Mouse (Mus musculus): ENCODE measurements around the gene Bod1l. TPM values are rescaled to one million over a fixed set of nuclear protein-coding genes. Genes with fewer than 3 reads are reported as not detected.

The Bod1l gene
- polyA plus RNA-seq (2012; rRNA removed), result 9.9 and 11.8 TPM in 2 replicates

DNA sequence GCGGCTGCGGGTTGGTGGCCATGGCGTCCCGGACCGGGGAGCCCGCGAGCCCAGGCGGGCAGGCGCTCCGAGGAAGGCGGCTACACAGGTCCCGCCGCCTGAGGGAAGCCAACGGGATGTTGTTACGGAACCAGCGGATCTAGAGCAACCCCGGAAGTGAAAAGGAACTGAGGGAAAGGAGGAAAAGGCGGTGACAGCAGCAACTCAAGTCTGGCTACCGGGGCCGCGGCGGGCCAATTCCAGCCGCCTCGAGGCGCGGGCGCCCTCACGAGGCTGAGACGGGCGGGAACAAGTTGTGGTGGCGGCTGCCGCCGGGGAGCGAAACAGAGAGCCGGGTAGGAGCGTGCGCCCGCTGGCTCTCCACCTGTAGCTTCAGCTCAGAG, at the start of gene Bod1l:
TSS of gene Bod1l (minus strand) at position 169 of the 383 bp plus-strand sequence.
- DNase-seq (ENCODE audit: low spot score), result peak; percentile 95

GRCm38 (mm10) chr5:41893351-41893750, 49.2 kb upstream of the Bod1l start:
- no peak for DNase-seq (ENCODE audit: low spot score)

- no peak for DNase-seq (ENCODE audit: low spot score)
Observed at GRCm38 (mm10) chr5:41890871-41891270, 46.8 kb upstream of the Bod1l start.

- no peak for DNase-seq (ENCODE audit: low spot score)
Observed at GRCm38 (mm10) chr5:41889245-41889849, 45.2 kb upstream of the Bod1l start.

DNA sequence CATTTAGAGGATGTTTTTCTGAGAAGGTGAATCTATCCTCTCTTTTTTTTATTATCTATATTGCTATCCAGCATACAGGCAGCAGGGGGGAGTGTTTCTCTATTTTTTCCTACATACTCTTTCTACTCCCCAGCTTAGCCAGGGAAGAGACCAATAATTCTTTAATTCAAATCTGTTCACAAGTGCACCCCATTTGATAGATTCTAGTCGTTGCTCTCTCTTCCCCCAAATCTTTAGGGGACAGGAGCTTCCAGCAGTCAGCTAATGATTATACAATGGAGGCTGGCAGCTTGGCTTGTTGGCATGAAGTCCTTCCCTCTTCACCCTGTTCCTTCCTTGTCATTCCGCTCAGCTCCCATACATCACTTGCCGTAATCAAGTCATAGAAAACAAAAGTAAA, 44.7 kb upstream of the Bod1l start:
- DNase-seq (ENCODE audit: low spot score), result no peak

- DNase-seq (ENCODE audit: low spot score), result peak; percentile 36
Observed at GRCm38 (mm10) chr5:41887738-41888137, 43.6 kb upstream of the Bod1l start.

DNA sequence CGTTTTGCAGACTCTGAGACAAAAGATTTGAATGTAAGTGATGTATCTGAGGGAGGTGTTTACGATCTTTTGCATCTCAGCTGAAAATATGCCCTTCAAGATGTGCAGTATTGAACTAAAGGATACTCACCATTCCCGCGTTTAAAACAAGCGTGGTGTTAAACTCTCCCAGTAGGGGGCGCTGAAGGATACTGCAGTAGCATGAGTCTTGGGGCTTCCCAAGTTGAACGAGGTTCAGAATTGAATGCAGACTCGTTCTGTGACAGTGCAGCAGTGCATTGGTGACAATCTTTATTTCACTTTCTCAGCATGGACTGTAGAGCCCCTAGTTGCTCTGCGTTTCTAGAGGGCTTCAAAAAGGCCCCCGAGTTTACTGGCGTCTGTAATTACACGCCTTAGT, 40.4 kb upstream of the Bod1l start:
- DNase-seq (ENCODE audit: low spot score), result no peak

GRCm38 (mm10) chr5:41871164-41871563, 27.0 kb upstream of the Bod1l start:
- no peak for DNase-seq (ENCODE audit: low spot score)

DNA sequence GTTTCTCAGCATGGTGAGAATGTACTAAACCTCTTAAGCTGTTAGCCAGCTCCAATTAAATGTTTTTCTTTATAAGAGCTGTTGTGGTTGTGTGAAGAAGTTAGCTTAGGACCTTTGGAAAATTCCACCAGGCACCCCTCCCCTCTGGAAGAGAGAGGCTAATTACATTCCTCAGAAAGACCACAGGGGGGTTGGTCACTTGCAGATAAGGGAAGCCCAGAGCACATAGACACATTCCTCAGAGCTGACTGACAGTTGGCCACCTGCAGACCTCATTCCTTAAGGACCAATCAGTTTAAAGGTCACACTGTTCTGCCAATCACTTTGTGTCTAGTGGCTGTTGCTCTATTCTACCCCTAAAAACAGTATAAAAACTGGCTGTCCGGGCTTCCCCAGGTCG, 11.7 kb upstream of the Bod1l start:
- no peak for DNase-seq (ENCODE audit: low spot score)

DNA sequence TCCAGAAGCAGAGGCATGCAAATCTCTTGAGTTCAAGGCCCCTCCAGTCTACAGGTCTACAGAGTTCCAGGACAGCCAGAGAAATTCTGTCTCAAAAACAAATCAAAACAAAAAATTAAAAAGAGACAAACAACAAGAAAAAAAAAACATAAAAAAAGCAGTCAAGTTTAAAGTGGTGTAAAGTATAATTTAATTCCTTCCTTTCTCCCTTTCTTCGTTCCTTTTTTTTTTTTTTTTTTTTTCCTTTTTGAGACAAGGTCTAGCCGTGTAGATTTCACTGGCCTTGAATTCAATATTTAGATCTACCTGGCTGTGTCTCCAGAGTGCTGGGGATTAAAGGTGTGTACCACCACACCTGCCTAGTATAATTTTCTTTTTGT, 1.4 kb upstream of the Bod1l start:
- DNase-seq (ENCODE audit: low spot score), result no peak

DNA sequence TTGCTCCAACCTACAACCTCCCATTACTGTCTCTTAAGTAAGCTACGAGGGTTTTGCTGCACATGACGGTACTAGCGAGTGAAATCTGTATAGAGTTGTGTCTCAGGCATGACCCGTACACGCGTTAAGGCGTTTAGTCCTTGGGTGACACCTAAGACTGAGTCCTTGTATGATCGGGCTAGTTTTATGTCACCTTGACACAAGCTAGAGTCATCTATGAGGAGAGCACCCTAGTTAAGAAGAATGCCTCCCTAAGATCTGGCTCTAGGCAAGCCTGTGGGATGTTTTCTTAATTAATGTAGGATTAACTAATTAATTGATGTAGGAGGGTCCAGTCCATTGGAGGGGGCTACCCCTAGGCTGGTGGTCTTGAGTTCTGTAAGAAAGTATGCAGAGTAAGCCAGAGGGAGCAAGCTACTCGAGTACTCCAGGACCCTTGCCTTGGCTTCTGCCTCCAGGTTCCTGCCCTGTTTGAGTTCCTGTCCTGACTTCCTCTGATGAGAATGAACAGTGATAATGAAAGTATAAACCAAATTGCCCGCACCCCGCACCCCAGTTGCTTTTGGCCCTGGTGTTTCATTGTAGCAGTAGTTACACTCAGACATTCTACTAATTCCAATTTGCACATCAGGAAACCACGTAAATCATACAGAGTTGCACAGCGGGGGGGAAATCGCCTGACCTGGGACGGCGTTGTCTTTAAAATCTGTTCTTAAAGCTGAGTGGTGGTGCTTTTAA, 874 bp upstream of the Bod1l start:
- no peak for DNase-seq (ENCODE audit: low spot score)

DNA sequence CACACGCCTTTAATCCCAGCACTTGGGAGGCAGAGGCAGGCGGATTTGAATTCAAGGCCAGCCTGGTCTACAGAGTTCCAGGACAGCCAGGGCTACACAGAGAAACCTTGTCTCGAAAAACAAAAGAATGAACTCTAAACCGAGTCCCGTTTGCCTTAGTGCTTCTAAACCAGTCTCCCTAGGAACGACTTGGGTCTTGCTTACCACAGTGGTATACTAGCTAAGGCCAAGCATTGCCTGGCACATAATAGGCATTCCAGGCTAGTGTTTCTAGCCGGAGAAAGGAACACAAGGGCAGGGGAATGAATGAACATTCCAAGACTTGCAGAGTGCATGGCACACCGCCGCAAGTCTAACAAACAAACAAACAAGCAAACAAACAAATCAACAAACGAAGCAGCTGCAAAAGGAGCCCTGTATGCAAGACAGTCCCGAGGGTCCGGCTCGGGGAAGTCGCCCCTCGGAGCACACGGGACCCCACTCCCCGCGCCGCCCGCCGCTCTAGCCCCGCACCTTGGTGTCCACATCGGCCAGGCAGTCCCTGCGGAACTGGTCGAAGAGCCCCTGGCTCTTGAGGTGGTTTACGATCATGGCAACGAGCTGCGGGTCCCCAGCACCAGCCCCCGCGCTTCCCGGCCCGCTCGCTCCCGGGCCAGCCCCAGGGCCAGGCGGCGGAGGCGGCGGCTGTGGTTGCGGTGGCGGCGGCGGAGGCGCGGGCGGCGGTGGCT, 532 bp downstream of the Bod1l start:
- no peak for DNase-seq (ENCODE audit: low spot score)

DNA sequence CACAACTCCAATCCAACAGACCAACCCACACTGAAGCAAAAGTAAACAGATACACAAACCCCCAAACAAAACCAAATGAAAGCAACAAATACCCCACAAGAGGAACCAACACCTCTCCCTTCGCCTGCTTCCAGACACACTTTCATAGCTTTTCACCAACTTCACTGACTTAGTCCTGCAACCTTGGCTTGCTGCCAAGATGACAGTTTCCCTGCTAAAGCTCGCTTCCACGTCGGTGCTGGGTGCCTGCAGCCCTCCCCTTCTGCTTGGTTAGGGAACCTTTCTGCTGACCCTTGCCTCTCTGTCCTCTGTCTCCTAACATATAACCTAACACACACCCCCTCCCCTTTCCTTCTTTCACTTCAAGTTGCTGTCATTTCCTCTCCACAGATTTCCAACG, 1.4 kb downstream of the Bod1l start:
- DNase-seq (ENCODE audit: low spot score), result no peak

DNA sequence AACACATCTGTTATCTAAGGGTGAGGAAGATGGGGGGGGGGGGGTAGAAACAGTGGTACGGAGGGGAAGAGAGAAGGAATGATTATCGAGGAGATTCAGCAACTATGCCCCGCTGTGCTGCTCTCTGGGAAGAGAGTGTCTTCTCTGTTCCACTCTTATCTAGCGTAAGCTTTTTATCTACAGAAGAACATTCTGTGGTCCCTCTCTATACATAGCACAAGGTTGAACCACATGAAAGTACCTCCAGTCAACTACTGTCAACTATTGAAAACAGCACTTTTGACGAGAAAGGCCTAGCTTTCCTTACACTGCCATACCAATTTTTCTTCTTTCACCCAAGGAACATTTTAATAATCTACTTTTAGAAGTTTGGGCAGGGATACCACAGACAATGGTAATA, 2.4 kb downstream of the Bod1l start:
- DNase-seq (ENCODE audit: low spot score), result no peak

GRCm38 (mm10) chr5:41830100-41830499, 14.0 kb downstream of the Bod1l start:
- no peak for DNase-seq (ENCODE audit: low spot score)

- no peak for DNase-seq (ENCODE audit: low spot score)
Observed at GRCm38 (mm10) chr5:41821158-41821557, 23.0 kb downstream of the Bod1l start.

- no peak for DNase-seq (ENCODE audit: low spot score)
Observed at GRCm38 (mm10) chr5:41820530-41820929, 23.6 kb downstream of the Bod1l start.

- no peak for DNase-seq (ENCODE audit: low spot score)
Observed at GRCm38 (mm10) chr5:41812516-41812915, 31.6 kb downstream of the Bod1l start.

DNA sequence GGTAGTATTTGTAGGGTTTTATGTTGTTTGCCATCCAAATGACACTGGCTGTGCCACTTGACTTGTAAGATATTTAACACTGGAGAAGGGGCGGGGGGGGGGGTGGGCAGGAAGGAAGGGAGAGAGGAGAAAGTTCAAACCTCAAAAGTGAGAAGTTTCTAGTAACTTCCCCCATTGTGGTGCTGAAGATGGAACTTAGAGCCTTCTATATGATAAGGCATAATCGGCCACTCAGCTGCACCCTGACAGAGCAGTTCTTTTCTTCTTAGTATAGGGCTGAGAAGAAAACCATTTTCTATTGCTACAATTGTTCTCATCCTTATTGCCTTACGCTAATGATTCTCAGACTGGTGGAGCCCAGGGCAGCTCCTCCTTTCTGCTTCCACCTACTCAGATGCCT, 32.8 kb downstream of the Bod1l start:
- no peak for DNase-seq (ENCODE audit: low spot score)

DNA sequence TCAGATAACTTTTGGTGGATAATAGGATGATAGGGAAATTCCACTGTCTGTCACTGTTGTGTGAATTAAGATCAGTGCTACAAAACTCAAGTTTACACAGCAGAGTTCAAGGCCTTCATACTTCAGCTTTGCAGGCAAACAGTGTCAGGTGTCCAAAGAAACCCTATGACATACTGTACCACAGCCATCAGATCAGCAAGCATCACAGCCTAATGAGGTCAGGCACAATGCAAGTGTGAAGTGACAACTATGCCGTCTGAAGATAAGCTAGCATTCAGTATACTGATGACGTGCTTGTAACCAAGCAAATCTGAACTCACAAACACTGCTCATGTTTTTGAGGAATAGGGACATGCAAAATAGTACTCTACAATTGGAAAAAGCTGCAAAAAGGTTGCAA, 36.7 kb downstream of the Bod1l start:
- DNase-seq (ENCODE audit: low spot score), result no peak

- DNase-seq (ENCODE audit: low spot score), result no peak
Observed at GRCm38 (mm10) chr5:41806176-41806575, 37.9 kb downstream of the Bod1l start.

DNA sequence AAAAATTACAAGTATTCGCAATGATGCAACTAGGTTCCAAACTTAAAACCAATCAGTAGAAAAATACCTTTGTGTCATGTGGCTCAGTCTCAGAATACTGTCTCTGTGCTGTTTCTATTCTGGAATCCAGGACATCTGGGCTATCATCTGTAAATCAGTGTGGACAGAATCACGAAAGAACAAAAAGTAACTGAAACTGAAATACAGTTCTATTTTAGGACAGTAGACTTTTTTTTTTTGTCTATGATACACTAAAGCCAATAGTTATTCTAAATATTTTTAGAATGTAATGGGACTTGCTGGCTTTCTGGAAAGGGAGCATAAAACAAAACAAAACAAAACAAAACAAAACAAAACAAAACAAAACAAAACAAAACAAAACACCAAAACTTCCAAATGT, 39.0 kb downstream of the Bod1l start:
- no peak for DNase-seq (ENCODE audit: low spot score)

GRCm38 (mm10) chr5:41804643-41805042, 39.5 kb downstream of the Bod1l start:
- DNase-seq (ENCODE audit: low spot score), result no peak

Data from urinary bladder, adult 2 months (tissue).